Mouse (Mus musculus) limb, embryonic 10.5 days (tissue): ENCODE data around the gene Snx9. TPM values are rescaled to one million over a fixed set of nuclear protein-coding genes. Genes with fewer than 3 reads are reported as not detected.

Experiments
- DNase-seq: peaks from one replicate; pipeline ENCODE4 v3.0.0-alpha.2; 2017; ENCODE audit warnings: low spot score
- H3K27ac ChIP-seq: fragments of 300-500 bp; sonication (generic); 2 replicates; pipeline ENCODE4 v1.5.1; 2016; ENCODE audit warnings: mild to moderate bottlenecking
- H3K27me3 ChIP-seq: fragments of 300-500 bp; sonication (generic); 2 replicates; pipeline ENCODE4 v1.6.1; 2016; ENCODE audit warnings: low read depth, mild to moderate bottlenecking; ENCODE audit not compliant: poor library complexity, severe bottlenecking
- H3K36me3 ChIP-seq: fragments of 300-500 bp; sonication (generic); 2 replicates; pipeline ENCODE4 v1.6.1; 2016; ENCODE audit warnings: mild to moderate bottlenecking, moderate library complexity
- H3K4me1 ChIP-seq: fragments of 300-500 bp; sonication (generic); 2 replicates; pipeline ENCODE4 v1.6.1; 2016
- H3K4me3 ChIP-seq: fragments of 300-500 bp; sonication (generic); 2 replicates; pipeline ENCODE4 v1.5.1; 2016; ENCODE audit warnings: mild to moderate bottlenecking, moderate library complexity
- H3K9me3 ChIP-seq: fragments of 300-500 bp; sonication (generic); replicated peaks from 2 replicates; pipeline ENCODE4 v1.6.1; 2016; ENCODE audit warnings: mild to moderate bottlenecking
- WGBS: fragments of 180-500 bp; shearing (Covaris S2); methylation state at CpG from one replicate; pipeline ENCODE4 v1.1.7; 2016; 5-methylcytosine and 5-hydroxymethylcytosine counted together
- polyA plus RNA-seq: library from polyadenylated mRNA; unstranded; fragments of >200 nt; fragmentation: Nextera tagmentation; extraction: Ambion mirVana; gene quantifications from 2 replicates; pipeline ENCODE4 v1.2.1, GENCODE M21; 2016

The Snx9 gene
- polyA plus RNA-seq, 1 experiment from 2014 or later: 19.4 TPM

DNA sequence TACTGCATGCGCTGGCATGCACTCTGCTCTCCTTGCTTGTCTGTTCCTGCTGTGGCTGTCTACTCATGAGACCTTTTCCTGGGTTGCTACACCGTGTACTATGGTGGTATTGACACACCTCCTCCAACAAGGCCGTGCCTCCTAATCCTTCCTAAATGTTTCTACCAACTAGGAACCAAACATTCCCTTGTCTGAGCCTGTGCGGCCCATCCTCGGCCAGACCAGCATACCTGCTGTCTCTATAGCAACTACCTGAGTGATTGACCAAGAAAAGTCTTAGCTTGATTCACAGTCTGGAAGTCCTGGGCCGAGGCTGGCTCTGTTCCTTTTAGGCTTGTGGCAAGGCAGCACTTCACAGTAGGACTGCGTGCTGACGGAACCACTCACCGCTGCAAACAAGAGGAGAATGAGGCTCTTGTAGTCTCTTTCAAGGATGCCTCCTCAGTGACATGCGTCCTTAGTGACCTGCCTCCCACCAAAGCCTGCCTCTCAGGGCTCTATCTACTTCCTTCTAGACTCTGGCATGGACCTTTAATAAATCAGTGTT is 36.6 kb downstream of the Snx9 start:
- H3K4me3 ChIP-seq: no peak overlapping the region
- no peaks in the 10 kb centered on the region for H3K27me3 ChIP-seq
- no peak overlapping the region for H3K27ac ChIP-seq
- H3K4me1 ChIP-seq: peaks cover 7% of the 10 kb centered on the region; the same call in 1 of the 2 replicates
- no peaks in the 10 kb centered on the region for H3K36me3 ChIP-seq
- H3K9me3 ChIP-seq: no peaks in the 10 kb centered on the region
- 90% methylated on average over 10 of the region's 10 CpGs for WGBS
- DNase-seq: no peak

GRCm38 (mm10) chr17:5878878-5879277 is 37.7 kb downstream of the Snx9 start:
- H3K4me3 ChIP-seq: no peak overlapping the region
- H3K27me3 ChIP-seq: no peaks in the 10 kb centered on the region
- no peak overlapping the region for H3K27ac ChIP-seq
- H3K4me1 ChIP-seq: peaks cover 7% of the 10 kb centered on the region; the same call in 1 of the 2 replicates
- H3K36me3 ChIP-seq: no peaks in the 10 kb centered on the region
- H3K9me3 ChIP-seq: no peaks in the 10 kb centered on the region
- DNase-seq: no peak
- 91% methylated on average over 4 of the region's 4 CpGs for WGBS

DNA sequence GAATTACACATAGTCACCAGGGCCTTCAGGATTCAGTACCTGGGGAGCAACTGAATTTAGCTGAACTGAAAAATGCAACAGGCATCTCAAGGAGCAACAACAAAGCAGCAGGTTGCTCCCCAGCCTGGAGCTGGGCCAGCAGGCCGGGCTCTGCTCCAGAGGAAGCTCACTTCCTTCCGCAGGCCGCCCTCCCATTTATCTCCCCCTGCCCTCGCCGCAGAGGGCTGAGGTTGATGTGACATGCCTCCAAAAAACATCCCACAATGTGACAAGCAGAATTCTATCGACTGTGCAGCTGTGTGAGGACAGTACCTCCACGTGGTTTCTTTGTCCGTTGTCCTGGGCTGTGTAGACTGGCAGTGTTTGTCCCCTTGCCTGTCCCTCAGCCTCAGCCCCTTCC is 44.3 kb downstream of the Snx9 start:
- 0 out of 2 replicates have a peak, but pooled peaks cover 4% of the 10 kb centered on the region for H3K4me1 ChIP-seq
- 73% methylated on average over 8 of the region's 8 CpGs for whole genome bisulfite sequencing
- DNase-seq: no peak
- H3K9me3 ChIP-seq: no peaks in the 10 kb centered on the region
- H3K4me3 ChIP-seq: no peak overlapping the region
- H3K27ac ChIP-seq: 0 out of 2 replicates have a peak overlapping the region, but pooled peaks have one; percentile 15
- peaks cover 5% of the 10 kb centered on the region; the same call in 1 of the 2 replicates for H3K36me3 ChIP-seq
- no peaks in the 10 kb centered on the region for H3K27me3 ChIP-seq

DNA sequence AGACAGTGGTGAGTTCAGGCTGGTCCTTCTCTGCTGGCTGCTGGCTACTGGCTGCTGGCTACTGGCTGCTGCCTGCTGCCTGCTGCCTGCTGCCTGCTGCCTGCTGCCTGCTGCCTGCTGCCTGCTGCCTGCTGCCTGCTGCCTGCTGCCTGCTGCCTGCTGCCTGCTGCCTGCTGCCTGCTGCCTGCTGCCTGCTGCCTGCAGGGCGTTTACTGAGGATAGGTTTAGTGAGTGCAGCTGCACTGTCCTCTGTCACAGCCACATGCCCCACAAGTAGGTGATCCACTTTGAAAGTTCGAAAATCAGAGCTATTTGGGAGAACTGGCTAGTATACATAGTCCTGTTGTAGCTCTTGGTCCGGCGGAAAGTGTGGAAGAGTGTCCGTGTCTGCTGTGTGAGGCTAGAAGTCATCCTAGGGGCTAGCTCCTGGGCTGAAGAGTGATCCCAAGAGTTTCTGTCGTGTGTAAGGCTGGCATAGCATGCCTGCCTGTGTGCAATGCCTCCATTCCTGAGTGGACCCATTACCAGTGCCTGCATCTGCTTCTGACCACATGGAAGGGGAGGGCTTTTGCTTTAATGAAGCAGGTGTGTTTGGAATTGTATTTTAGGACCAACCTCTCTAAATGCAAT is 45.2 kb downstream of the Snx9 start:
- Histone ChIP-seq H3K9me3 (no peaks in the 10 kb centered on the region), H3K27ac (peak overlapping the region; percentile 43; the same call in 1 of the 2 replicates), H3K36me3 (peaks cover 13% of the 10 kb centered on the region), H3K4me1 (0 out of 2 replicates have a peak, but pooled peaks cover 4% of the 10 kb centered on the region), H3K27me3 (no peaks in the 10 kb centered on the region), H3K4me3 (no peak overlapping the region)
- WGBS: 80% methylated on average over 6 of the region's 6 CpGs
- DNase-seq: no peak

GRCm38 (mm10) chr17:5886943-5887800 is 46.0 kb downstream of the Snx9 start:
- peaks cover 13% of the 10 kb centered on the region for H3K36me3 ChIP-seq
- DNase-seq: no peak
- no peaks in the 10 kb centered on the region for H3K27me3 ChIP-seq
- 0 out of 2 replicates have a peak, but pooled peaks cover 4% of the 10 kb centered on the region for H3K4me1 ChIP-seq
- no peak overlapping the region for H3K27ac ChIP-seq
- H3K9me3 ChIP-seq: no peaks in the 10 kb centered on the region
- H3K4me3 ChIP-seq: no peak overlapping the region
- WGBS: 88% methylated on average over 20 of the region's 20 CpGs

DNA sequence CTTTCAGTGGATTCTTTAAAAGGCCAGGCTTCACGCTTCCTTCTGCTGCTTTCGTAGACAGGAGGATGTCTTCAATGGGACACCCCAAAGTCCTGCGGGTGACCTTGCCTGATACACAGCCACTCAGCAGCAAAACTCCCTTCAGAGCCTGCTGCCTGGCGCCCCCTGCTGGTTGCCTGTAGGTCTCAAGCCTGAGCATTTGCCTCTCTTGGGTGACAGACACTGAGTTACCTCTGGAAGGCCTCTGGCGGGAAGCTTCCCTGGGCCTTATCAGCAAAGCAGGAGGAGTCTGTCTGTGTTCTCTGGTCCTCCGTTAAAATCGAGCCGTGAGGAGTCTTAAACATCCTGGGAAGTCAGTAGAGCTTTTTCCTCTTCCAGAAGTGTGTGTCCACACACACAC is 49.3 kb downstream of the Snx9 start:
- H3K4me1 ChIP-seq: peaks cover 13% of the 10 kb centered on the region
- H3K4me3 ChIP-seq: no peak overlapping the region
- peaks cover 13% of the 10 kb centered on the region for H3K36me3 ChIP-seq
- no peaks in the 10 kb centered on the region for H3K9me3 ChIP-seq
- no peak overlapping the region for H3K27ac ChIP-seq
- no peaks in the 10 kb centered on the region for H3K27me3 ChIP-seq
- WGBS: 45% methylated on average over 8 of the region's 8 CpGs
- peak; percentile 83 for DNase-seq

- Histone ChIP-seq H3K27me3 (no peaks in the 10 kb centered on the region), H3K27ac (no peak overlapping the region), H3K9me3 (no peaks in the 10 kb centered on the region), H3K36me3 (peaks cover 13% of the 10 kb centered on the region), H3K4me3 (no peak overlapping the region), H3K4me1 (peaks cover 15% of the 10 kb centered on the region)
- DNase-seq: no peak
- whole genome bisulfite sequencing: 92% methylated on average over 9 of the region's 9 CpGs
Observed at GRCm38 (mm10) chr17:5891933-5892683, 51.0 kb downstream of the Snx9 start.

DNA sequence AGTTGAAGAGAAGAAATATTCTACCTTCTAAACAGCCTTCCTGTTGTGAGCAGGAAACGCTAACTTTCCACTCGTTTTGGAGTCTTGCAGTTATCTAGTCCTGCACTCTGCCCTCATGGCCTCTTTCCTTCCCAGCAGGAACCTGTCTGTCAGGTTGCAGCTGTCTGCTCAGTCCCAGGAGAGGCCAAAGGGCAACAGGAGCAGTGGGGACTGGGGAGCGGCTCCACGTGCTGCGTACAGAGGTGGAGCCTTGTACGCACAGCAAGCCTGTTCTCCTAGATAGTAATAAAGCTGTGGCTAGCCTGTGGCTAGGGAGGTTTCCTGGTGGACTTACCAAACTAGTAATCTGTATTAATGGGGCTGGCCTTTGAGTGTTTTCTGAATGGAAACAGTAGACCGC is 52.0 kb downstream of the Snx9 start:
- Histone ChIP-seq H3K9me3 (no peaks in the 10 kb centered on the region), H3K27me3 (no peaks in the 10 kb centered on the region), H3K4me1 (peaks cover 15% of the 10 kb centered on the region), H3K36me3 (peaks cover 13% of the 10 kb centered on the region), H3K4me3 (no peak overlapping the region), H3K27ac (peak overlapping the region; percentile 61)
- 21% methylated on average over 7 of the region's 7 CpGs for WGBS
- peak; percentile 47 for DNase-seq

- Histone ChIP-seq H3K4me3 (no peak overlapping the region), H3K9me3 (no peaks in the 10 kb centered on the region), H3K36me3 (peaks cover 13% of the 10 kb centered on the region), H3K4me1 (peaks cover 15% of the 10 kb centered on the region), H3K27me3 (no peaks in the 10 kb centered on the region), H3K27ac (no peak overlapping the region)
- WGBS: 78% methylated on average over 7 of the region's 7 CpGs
- no peak for DNase-seq
Observed at GRCm38 (mm10) chr17:5893574-5894148, 52.5 kb downstream of the Snx9 start.

GRCm38 (mm10) chr17:5896066-5896465 is 54.9 kb downstream of the Snx9 start:
- WGBS: 45% methylated on average over 4 of the region's 4 CpGs
- Histone ChIP-seq H3K4me1 (peaks cover 15% of the 10 kb centered on the region), H3K4me3 (no peak overlapping the region), H3K36me3 (peaks cover 18% of the 10 kb centered on the region), H3K27me3 (no peaks in the 10 kb centered on the region), H3K9me3 (no peaks in the 10 kb centered on the region), H3K27ac (no peak overlapping the region)
- DNase-seq: no peak

DNA sequence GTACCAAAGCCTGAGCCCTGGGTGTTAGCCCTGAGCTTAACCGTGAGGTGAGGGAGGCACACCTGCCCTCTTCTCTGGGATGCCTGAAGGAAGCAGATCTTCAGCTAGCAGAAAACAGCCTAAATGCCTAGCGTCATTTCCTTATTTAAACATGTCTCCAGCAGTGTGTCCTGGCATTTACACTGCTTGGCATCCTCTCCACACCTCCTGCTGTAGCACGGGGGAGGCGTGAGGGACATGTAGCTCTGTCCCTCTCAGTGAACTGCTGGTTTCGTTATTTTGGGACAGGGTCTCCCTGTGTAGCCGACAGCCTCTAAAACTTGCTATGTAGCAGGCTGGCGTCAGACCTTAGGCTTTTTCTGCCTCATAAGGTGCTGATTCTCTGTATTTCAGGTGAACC is 55.5 kb downstream of the Snx9 start:
- Histone ChIP-seq H3K36me3 (peaks cover 17% of the 10 kb centered on the region), H3K27ac (no peak overlapping the region), H3K4me3 (no peak overlapping the region), H3K4me1 (peaks cover 15% of the 10 kb centered on the region), H3K9me3 (no peaks in the 10 kb centered on the region), H3K27me3 (no peaks in the 10 kb centered on the region)
- WGBS: 91% methylated on average over 7 of the region's 7 CpGs
- no peak for DNase-seq
